Mouse (Mus musculus) embryonic facial prominence, embryonic 14.5 days (tissue): ENCODE measurements around the gene Faim2. TPM values are rescaled to one million over a fixed set of nuclear protein-coding genes. Genes with fewer than 3 reads are reported as not detected.

Experiments
- ATAC-seq: fragments of 200-750 bp; cut with Nextera tagmentation; 2 replicates; pipeline ENCODE4 v1.8.0; 2017; ENCODE audit warnings: low read depth, moderate number of reproducible peaks, moderate TSS enrichment
- DNase-seq: peaks from one replicate; pipeline ENCODE4 v3.0.0-alpha.2; 2015; ENCODE audit warnings: low spot score
- H3K27ac ChIP-seq: fragments of 300-500 bp; sonication (generic); replicated peaks from 2 replicates; pipeline ENCODE4 v1.5.1; 2014; ENCODE audit warnings: low read depth, mild to moderate bottlenecking, low read length, moderate library complexity
- H3K27me3 ChIP-seq: fragments of 300-500 bp; sonication (generic); replicated peaks from 2 replicates; pipeline ENCODE4 v1.6.1; 2014; ENCODE audit warnings: low read length; ENCODE audit not compliant: control insufficient read depth, insufficient read depth
- H3K36me3 ChIP-seq: fragments of 300-500 bp; sonication (generic); 2 replicates; pipeline ENCODE4 v1.6.1; 2014; ENCODE audit warnings: low read length, mixed read lengths; ENCODE audit not compliant: control insufficient read depth, insufficient read depth
- H3K4me1 ChIP-seq: fragments of 300-500 bp; sonication (generic); 2 replicates; pipeline ENCODE4 v1.6.1; 2014; ENCODE audit warnings: antibody characterized with exemption, low read length; ENCODE audit not compliant: control insufficient read depth, insufficient read depth
- H3K4me2 ChIP-seq: fragments of 300-500 bp; sonication (generic); 2 replicates; pipeline ENCODE4 v1.6.1; 2014; ENCODE audit warnings: low read depth, mild to moderate bottlenecking, low read length, moderate library complexity, mixed read lengths
- H3K4me3 ChIP-seq: fragments of 300-500 bp; sonication (generic); 2 replicates; pipeline ENCODE4 v1.5.1; 2014; ENCODE audit warnings: low read depth, mild to moderate bottlenecking, low read length
- H3K9ac ChIP-seq: fragments of 300-500 bp; sonication (generic); 2 replicates; pipeline ENCODE4 v1.6.1; 2014; ENCODE audit warnings: low read depth, mild to moderate bottlenecking, low read length, moderate library complexity, mixed read lengths
- H3K9me3 ChIP-seq: fragments of 300-500 bp; sonication (generic); 2 replicates; pipeline ENCODE4 v1.6.1; 2016; ENCODE audit warnings: low read length; ENCODE audit not compliant: control insufficient read depth
- WGBS: fragments of 180-500 bp; shearing (Covaris S2); extraction: QIAGEN DNeasy Blood & Tissue Kit; methylation state at CpG from one replicate; pipeline ENCODE4 v1.1.7; 2014; 5-methylcytosine and 5-hydroxymethylcytosine counted together
- polyA plus RNA-seq: library from polyadenylated mRNA; unstranded; fragments of >200 nt; fragmentation: Nextera tagmentation; extraction: Ambion mirVana; gene quantifications from 2 replicates; pipeline ENCODE4 v1.2.1, GENCODE M21; 2014

Faim2 gene
- polyA plus RNA-seq, 1 experiment from 2014 or later, result 1.1 TPM

DNA sequence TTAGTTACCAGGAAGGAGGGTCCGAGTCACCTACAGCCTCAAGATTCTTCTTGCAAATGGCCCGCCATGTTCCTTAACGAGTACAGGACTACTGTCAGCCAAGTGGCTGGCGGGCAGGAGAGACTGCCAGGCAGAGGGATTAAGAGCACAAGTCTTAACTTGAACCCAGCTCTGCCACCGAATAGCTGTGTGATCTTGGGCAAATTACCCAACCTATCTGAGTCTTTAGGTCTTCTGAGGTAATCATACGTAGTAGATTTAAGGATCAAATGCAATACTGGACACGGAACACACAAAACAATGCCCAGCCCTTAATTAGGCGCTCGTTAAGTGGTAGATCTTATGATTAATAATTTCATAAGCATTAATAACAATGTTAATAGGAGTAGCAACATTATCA lies 8.3 kb downstream of the Faim2 start:
- Histone ChIP-seq H3K36me3 (no peaks in the 10 kb centered on the region), H3K4me3 (no peak overlapping the region), H3K4me1 (no peaks in the 10 kb centered on the region), H3K4me2 (no peak overlapping the region), H3K9ac (no peak overlapping the region), H3K27me3 (no peaks in the 10 kb centered on the region), H3K27ac (no peak overlapping the region), H3K9me3 (no peaks in the 10 kb centered on the region)
- WGBS, result 89% methylated on average over 9 of the region's 9 CpGs
- DNase-seq (no peak), ATAC-seq (no peak)

DNA sequence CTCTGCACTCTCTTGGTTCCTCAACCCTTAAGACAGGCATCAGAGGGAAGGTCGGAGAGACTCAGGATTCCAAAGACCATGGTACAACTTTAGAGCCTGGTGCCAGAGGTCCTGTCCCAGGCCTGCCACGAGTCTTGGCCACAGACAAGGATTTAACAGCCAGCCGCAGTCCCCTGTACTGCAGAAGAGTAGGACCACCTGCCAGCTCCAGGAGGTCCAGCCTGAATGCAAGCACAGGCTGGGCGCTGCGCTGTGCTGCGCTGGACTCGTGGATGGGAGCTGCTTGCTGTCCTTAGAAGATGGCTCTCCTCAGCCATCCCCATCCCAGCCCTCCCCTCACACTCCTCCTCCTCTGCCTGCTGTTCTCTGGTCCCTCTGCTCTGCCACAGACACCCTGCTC lies 10.2 kb downstream of the Faim2 start:
- no peaks in the 10 kb centered on the region for H3K36me3 ChIP-seq
- ATAC-seq (no peak), DNase-seq (no peak)
- 67% methylated on average over 7 of the region's 7 CpGs for WGBS
- H3K4me2 ChIP-seq, result no peak overlapping the region
- H3K9ac ChIP-seq, result no peak overlapping the region
- H3K4me3 ChIP-seq, result no peak overlapping the region
- H3K9me3 ChIP-seq, result no peaks in the 10 kb centered on the region
- H3K27me3 ChIP-seq, result no peaks in the 10 kb centered on the region
- no peaks in the 10 kb centered on the region for H3K4me1 ChIP-seq
- H3K27ac ChIP-seq, result no peak overlapping the region

DNA sequence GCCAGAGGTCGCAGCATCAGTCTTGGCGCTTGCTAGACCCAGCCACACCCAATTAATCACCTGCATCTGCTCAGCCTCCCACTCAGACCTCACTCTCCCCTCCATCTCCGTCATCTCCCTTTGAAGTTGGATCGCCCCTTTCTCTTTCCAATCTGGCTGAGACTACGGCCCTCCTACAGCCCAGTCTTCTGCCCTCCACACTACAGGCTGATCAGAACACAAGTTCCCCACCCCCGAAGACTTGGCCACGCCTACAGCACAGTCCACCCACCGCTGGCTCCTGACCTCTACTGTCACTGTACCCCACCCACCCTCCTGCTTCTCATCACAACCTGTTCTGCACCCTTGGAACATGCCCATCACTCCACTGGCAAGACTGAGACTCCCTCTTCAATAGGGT lies 11.2 kb downstream of the Faim2 start:
- no peak for DNase-seq
- WGBS, result 56% methylated on average over 8 of the region's 8 CpGs

DNA sequence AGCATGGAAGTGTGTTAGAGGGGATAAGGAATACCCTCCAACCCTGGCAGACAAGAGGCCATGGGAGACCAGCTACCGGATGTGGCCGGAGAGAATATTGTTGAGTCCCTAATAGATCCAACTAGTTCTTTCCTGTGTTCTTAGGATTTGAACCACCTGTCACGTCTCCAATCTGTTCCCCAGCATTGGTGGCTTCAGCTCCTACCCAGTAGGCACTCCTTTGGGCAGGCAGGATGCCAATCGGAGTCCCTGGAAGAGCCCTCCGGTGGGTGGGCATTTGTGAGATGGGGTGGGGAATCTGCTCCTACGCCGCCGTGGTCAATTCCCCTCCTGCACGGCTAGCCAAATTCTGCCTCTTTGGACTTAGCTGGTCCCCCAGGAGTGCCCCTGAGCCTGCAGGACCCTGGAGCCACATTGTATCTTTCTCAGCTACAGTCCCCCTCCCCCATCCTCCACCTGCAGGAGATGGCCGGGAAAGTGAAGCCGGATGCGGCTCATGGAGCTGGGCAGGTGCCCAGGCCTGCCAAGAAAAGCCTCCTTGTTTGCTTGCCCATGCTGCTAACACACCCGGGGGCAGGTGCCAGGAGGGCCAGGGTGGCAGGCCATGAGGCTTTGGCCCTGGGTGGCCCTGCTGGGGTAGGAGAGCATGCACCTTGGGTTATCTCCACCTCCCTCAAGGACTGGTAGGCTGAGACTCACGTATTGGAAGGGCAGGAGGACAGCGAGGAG lies 16.0 kb downstream of the Faim2 start:
- WGBS, result 78% methylated on average over 15 of the region's 15 CpGs
- DNase-seq (no peak), ATAC-seq (no peak)
- no peaks in the 10 kb centered on the region for H3K4me1 ChIP-seq
- H3K36me3 ChIP-seq, result no peaks in the 10 kb centered on the region
- no peak overlapping the region for H3K9ac ChIP-seq
- H3K4me2 ChIP-seq, result no peak overlapping the region
- no peaks in the 10 kb centered on the region for H3K9me3 ChIP-seq
- H3K27ac ChIP-seq, result no peak overlapping the region
- no peaks in the 10 kb centered on the region for H3K27me3 ChIP-seq
- no peak overlapping the region for H3K4me3 ChIP-seq

More for the DNA sequence above, 11.2 kb downstream of the Faim2 start:
- H3K9ac ChIP-seq, result no peak overlapping the region
- no peak overlapping the region for H3K4me2 ChIP-seq
- no peaks in the 10 kb centered on the region for H3K27me3 ChIP-seq
- no peaks in the 10 kb centered on the region for H3K4me1 ChIP-seq
- ATAC-seq, result no peak
- H3K4me3 ChIP-seq, result no peak overlapping the region
- no peaks in the 10 kb centered on the region for H3K36me3 ChIP-seq
- no peaks in the 10 kb centered on the region for H3K9me3 ChIP-seq
- no peak overlapping the region for H3K27ac ChIP-seq

DNA sequence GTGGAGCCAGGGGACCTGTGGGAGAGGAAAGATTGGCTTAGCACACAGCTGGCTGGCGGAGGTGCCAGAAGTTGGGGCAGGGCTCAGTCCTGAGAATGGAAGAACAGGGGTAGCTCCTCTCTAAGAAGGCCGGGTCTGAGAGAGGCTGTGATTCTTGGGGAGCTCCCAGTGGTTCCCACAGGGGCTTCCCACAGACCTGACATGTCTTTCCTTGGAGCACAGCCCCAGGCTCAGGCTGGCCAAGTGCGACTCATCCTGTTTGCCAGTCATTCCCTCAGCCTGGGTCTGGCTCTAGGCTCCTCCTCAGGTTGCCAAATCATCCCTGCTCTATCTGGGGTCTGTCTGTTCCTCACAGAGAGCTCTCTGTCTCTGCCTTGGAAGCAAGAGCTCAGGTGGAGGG lies 17.3 kb downstream of the Faim2 start:
- Histone ChIP-seq H3K4me3 (no peak overlapping the region), H3K27me3 (no peaks in the 10 kb centered on the region), H3K9ac (no peak overlapping the region), H3K27ac (no peak overlapping the region), H3K9me3 (no peaks in the 10 kb centered on the region), H3K36me3 (no peaks in the 10 kb centered on the region), H3K4me2 (no peak overlapping the region), H3K4me1 (peaks cover 4% of the 10 kb centered on the region; the same call in 1 of the 2 replicates)
- ATAC-seq (no peak), DNase-seq (no peak)
- 87% methylated on average over 2 of the region's 3 CpGs for WGBS

DNA sequence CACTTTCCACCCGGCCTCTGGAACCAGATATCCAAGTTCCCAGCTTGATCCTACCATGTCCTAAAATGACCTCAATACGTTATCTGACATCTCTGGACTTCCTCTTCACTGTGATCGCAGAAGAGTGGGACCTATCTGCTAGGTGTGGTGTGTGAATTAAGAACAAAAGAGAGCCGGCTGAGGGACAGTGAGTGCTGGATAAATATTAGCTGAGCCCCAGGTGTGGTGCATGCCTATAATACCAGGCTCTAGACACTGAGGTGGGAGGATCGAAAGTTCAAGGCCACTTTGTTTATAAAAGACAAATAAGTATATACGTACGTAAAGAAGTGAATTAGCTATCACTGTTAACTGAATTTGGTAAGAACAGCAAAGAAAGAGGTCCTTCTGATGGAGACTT lies 18.1 kb downstream of the Faim2 start:
- WGBS, result 83% methylated on average over 7 of the region's 7 CpGs
- H3K4me1 ChIP-seq, result peaks cover 12% of the 10 kb centered on the region; the same call in 1 of the 2 replicates
- no peak for DNase-seq
- no peak overlapping the region for H3K4me2 ChIP-seq
- no peak for ATAC-seq
- no peak overlapping the region for H3K27ac ChIP-seq
- no peak overlapping the region for H3K9ac ChIP-seq
- H3K4me3 ChIP-seq, result no peak overlapping the region
- no peaks in the 10 kb centered on the region for H3K36me3 ChIP-seq
- H3K27me3 ChIP-seq, result no peaks in the 10 kb centered on the region
- H3K9me3 ChIP-seq, result no peaks in the 10 kb centered on the region

DNA sequence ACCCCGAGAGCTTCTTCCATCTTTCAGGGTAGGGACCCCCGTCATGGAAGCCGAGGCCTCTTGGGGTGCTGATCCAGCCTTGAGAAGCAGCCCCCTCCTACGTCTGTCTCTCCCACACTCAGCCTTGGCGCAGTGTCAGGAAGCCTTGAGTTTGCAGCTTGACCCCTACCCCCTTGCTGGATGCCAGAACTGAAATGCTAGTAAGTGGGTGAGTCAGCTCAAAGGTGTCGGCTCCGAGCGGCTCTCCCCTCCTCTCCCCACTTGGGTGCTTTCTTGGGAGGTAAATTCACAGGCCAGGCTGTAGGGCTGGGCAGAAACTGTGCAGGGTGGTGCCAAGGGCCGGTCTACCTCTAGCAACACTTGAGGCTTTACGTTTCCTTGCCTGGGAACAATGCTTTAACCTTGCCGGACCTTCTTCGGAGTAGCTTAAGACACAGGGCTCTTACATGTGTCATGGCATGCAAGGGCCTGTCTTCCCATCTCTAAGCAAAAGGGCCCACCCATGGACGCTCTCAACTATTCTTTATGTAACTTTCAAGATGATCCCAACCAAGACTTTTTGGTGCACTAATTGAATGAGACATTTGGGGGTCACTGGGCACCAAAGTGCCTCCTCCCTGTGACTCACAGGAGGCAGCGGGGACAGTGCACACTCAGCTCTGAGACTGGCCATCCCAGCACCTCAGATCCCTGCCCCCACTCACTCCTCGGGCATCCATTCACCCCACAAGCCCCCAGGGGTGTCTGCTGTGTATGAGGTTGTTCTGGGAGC lies 22.5 kb downstream of the Faim2 start:
- ATAC-seq (no peak), DNase-seq (no peak)
- H3K36me3 ChIP-seq, result no peaks in the 10 kb centered on the region
- no peaks in the 10 kb centered on the region for H3K27me3 ChIP-seq
- H3K27ac ChIP-seq, result no peak overlapping the region
- no peak overlapping the region for H3K9ac ChIP-seq
- H3K4me3 ChIP-seq, result no peak overlapping the region
- H3K4me1 ChIP-seq, result peaks cover 38% of the 10 kb centered on the region
- 68% methylated on average over 15 of the region's 15 CpGs for WGBS
- H3K4me2 ChIP-seq, result no peak overlapping the region
- H3K9me3 ChIP-seq, result no peaks in the 10 kb centered on the region

DNA sequence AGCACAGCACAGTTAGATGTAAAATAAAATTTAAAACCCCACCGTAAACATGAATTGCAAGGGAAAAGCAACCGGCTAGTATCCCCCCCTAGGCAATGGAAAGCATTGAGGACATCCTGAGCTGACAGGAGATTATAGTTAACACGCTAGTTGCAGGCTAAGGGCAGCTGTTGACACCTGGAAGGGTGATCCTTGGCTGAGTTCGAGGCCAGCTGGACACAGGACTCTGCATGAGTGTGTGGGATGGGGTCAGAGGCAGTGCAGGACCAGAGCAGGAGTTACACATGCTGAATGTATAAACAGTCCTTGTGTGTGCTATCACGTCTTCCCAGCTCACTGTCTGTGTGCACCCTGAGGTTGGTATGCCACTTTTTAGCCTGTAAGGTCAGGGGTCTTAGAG lies 24.7 kb downstream of the Faim2 start:
- no peak overlapping the region for H3K4me2 ChIP-seq
- H3K27ac ChIP-seq, result no peak overlapping the region
- no peak for ATAC-seq

More for the DNA sequence above, 24.7 kb downstream of the Faim2 start:
- H3K4me1 ChIP-seq, result peaks cover 38% of the 10 kb centered on the region
- no peaks in the 10 kb centered on the region for H3K27me3 ChIP-seq
- no peaks in the 10 kb centered on the region for H3K36me3 ChIP-seq
- no peak for DNase-seq
- WGBS, result 63% methylated on average over 5 of the region's 5 CpGs
- H3K9ac ChIP-seq, result no peak overlapping the region
- no peak overlapping the region for H3K4me3 ChIP-seq
- no peaks in the 10 kb centered on the region for H3K9me3 ChIP-seq
